Mouse (Mus musculus): Measurements from ENCODE around the gene Adam10. TPM values are rescaled to one million over a fixed set of nuclear protein-coding genes. Genes with fewer than 3 reads are reported as not detected.
A peak's percentile ranks its signal among the peaks of the same experiment; 100 is the strongest.

Gene Adam10
- total RNA-seq, 1 experiment from 2014 or later: 56.0 TPM

- DNase-seq: no peak
These were observed 103.4 kb downstream of the Adam10 start for GRCm38 (mm10) chr9:70782191-70782590.

- DNase-seq: no peak
These were observed 109.9 kb downstream of the Adam10 start for GRCm38 (mm10) chr9:70788705-70789104.

GRCm38 (mm10) chr9:70790621-70791020 is 111.8 kb downstream of the Adam10 start:
- DNase-seq: no peak

GRCm38 (mm10) chr9:70794643-70795438 is 116.0 kb downstream of the Adam10 start:
- DNase-seq: peak; percentile 72

- no peak for DNase-seq
These were observed 116.6 kb downstream of the Adam10 start for GRCm38 (mm10) chr9:70795439-70795757.

- no peak for DNase-seq
These were observed 122.0 kb downstream of the Adam10 start for GRCm38 (mm10) chr9:70800588-70801315.

- DNase-seq: no peak
These were observed 123.0 kb downstream of the Adam10 start for GRCm38 (mm10) chr9:70801761-70802160.

- no peak for DNase-seq
These were observed 124.0 kb downstream of the Adam10 start for GRCm38 (mm10) chr9:70802816-70803215.

- no peak for DNase-seq
These were observed 127.3 kb downstream of the Adam10 start for GRCm38 (mm10) chr9:70806069-70806468.

- DNase-seq: no peak
These were observed 128.9 kb downstream of the Adam10 start for GRCm38 (mm10) chr9:70807714-70808113.

- DNase-seq: peak; percentile 45
These were observed 133.8 kb downstream of the Adam10 start for GRCm38 (mm10) chr9:70812551-70812950.

GRCm38 (mm10) chr9:70816701-70817305 is 138.0 kb downstream of the Adam10 start:
- no peak for DNase-seq

GRCm38 (mm10) chr9:70817396-70817795 is 138.6 kb downstream of the Adam10 start:
- no peak for DNase-seq

GRCm38 (mm10) chr9:70818739-70819138 is 139.9 kb downstream of the Adam10 start:
- no peak for DNase-seq

GRCm38 (mm10) chr9:70824103-70824502 is 145.3 kb downstream of the Adam10 start:
- DNase-seq: peak; percentile 25

- DNase-seq: no peak
These were observed 149.1 kb downstream of the Adam10 start for GRCm38 (mm10) chr9:70827911-70828310.

Small RNA genes lying within 50 kb of the gene (microRNA-seq; reads per million reads assigned to microRNA genes)
- 0 reads per million in 2 experiments for gene Gm25149

Other genes with a start within 250 kb of the Adam10 start
- gene Rnf111, start 175.3 kb upstream of the Adam10 start, total RNA-seq (2021): 36.6 and 37.6 TPM in 2 replicates
- gene Sltm, start 136.2 kb upstream of the Adam10 start, total RNA-seq (2021): 36.7 and 41.3 TPM in 2 replicates
- 0.48 and 1.1 TPM in 2 replicates for gene Gm10642, start 22.7 kb upstream of the Adam10 start, total RNA-seq (2021)
- 19.5 and 20.8 TPM in 2 replicates for gene Mindy2, start 21.8 kb upstream of the Adam10 start, total RNA-seq (2021)